Mouse (Mus musculus): ENCODE measurements at regions not wholly inside any gene's neighbourhood (a gene's known extent, or its start where the extent isn't known, plus 50 kb on each side); places are given as distances from the start of the nearest gene placed in this dataset.
A peak's percentile ranks its signal among the peaks of the same experiment; 100 is the strongest.

- no peaks in the 10 kb centered on the region for H3K36me3 ChIP-seq (ENCODE audit: control insufficient read depth, insufficient read depth, low read length)
- no peak overlapping the region for H3K4me2 ChIP-seq (ENCODE audit: low read length)
- no peak overlapping the region for H3K27ac ChIP-seq (ENCODE audit: low read depth, low read length)
- H3K27me3 ChIP-seq (replicated peaks; ENCODE audit: control insufficient read depth, insufficient read depth, low read length) = no peaks in the 10 kb centered on the region
- H3K4me1 ChIP-seq (ENCODE audit: control insufficient read depth, insufficient read depth, low read length) = no peaks in the 10 kb centered on the region
- no peak for DNase-seq (ENCODE audit: low spot score)
- no peak overlapping the region for H3K4me3 ChIP-seq (ENCODE audit: low read depth, low read length)
- no peaks in the 10 kb centered on the region for H3K9me3 ChIP-seq (replicated peaks; ENCODE audit: control insufficient read depth, low read length)
- no peak for ATAC-seq
- 91% methylated on average over 1 of the region's 1 CpGs for WGBS
- H3K9ac ChIP-seq (ENCODE audit: low read length) = no peak overlapping the region
These were observed 665.2 kb downstream of the Inhba start for GRCm38 (mm10) chr13:16676873-16677272.

GRCm38 (mm10) chr13:16678246-16679024, 666.8 kb downstream of the Inhba start:
- DNase-seq (ENCODE audit: low spot score) (no peak), ATAC-seq (no peak)
- H3K4me3 ChIP-seq (ENCODE audit: low read depth, low read length) = no peak overlapping the region
- H3K27ac ChIP-seq (ENCODE audit: low read depth, low read length) = no peak overlapping the region
- H3K27me3 ChIP-seq (replicated peaks; ENCODE audit: control insufficient read depth, insufficient read depth, low read length) = no peaks in the 10 kb centered on the region
- no peak overlapping the region for H3K4me2 ChIP-seq (ENCODE audit: low read length)
- H3K9ac ChIP-seq (ENCODE audit: low read length) = no peak overlapping the region
- H3K4me1 ChIP-seq (ENCODE audit: control insufficient read depth, insufficient read depth, low read length) = no peaks in the 10 kb centered on the region
- no peaks in the 10 kb centered on the region for H3K36me3 ChIP-seq (ENCODE audit: control insufficient read depth, insufficient read depth, low read length)
- 73% methylated on average over 1 of the region's 1 CpGs for WGBS
- no peaks in the 10 kb centered on the region for H3K9me3 ChIP-seq (replicated peaks; ENCODE audit: control insufficient read depth, low read length)

GRCm38 (mm10) chr13:16694201-16694600, 682.5 kb downstream of the Inhba start:
- 92% methylated on average over 1 of the region's 1 CpGs for WGBS
- no peak for ATAC-seq

GRCm38 (mm10) chr13:16700934-16701333, 689.3 kb downstream of the Inhba start:
- H3K27ac ChIP-seq (ENCODE audit: low read depth, low read length) = no peak overlapping the region
- whole genome bisulfite sequencing = 93% methylated on average over 2 of the region's 2 CpGs
- no peak overlapping the region for H3K4me3 ChIP-seq (ENCODE audit: low read depth, low read length)

More at GRCm38 (mm10) chr13:16694201-16694600, 682.5 kb downstream of the Inhba start:
- Histone ChIP-seq H3K27me3 (replicated peaks; ENCODE audit: control insufficient read depth, insufficient read depth, low read length) (no peaks in the 10 kb centered on the region), H3K4me2 (ENCODE audit: low read length) (no peak overlapping the region), H3K4me1 (ENCODE audit: control insufficient read depth, insufficient read depth, low read length) (no peaks in the 10 kb centered on the region), H3K9ac (ENCODE audit: low read length) (no peak overlapping the region), H3K27ac (ENCODE audit: low read depth, low read length) (no peak overlapping the region), H3K4me3 (ENCODE audit: low read depth, low read length) (no peak overlapping the region), H3K36me3 (ENCODE audit: control insufficient read depth, insufficient read depth, low read length) (no peaks in the 10 kb centered on the region), H3K9me3 (replicated peaks; ENCODE audit: control insufficient read depth, low read length) (no peaks in the 10 kb centered on the region)
- DNase-seq (ENCODE audit: low spot score) = no peak

GRCm38 (mm10) chr13:16702138-16702537, 690.5 kb downstream of the Inhba start:
- Histone ChIP-seq H3K27ac (ENCODE audit: low read depth, low read length) (no peak overlapping the region), H3K9ac (ENCODE audit: low read length) (no peak overlapping the region), H3K4me3 (ENCODE audit: low read depth, low read length) (no peak overlapping the region), H3K9me3 (replicated peaks; ENCODE audit: control insufficient read depth, low read length) (no peaks in the 10 kb centered on the region), H3K4me2 (ENCODE audit: low read length) (no peak overlapping the region), H3K36me3 (ENCODE audit: control insufficient read depth, insufficient read depth, low read length) (no peaks in the 10 kb centered on the region), H3K4me1 (ENCODE audit: control insufficient read depth, insufficient read depth, low read length) (peaks cover 7% of the 10 kb centered on the region; the same call in 1 of the 2 replicates), H3K27me3 (replicated peaks; ENCODE audit: control insufficient read depth, insufficient read depth, low read length) (no peaks in the 10 kb centered on the region)
- DNase-seq (ENCODE audit: low spot score) (no peak), ATAC-seq (no peak)
- WGBS = 73% methylated on average over 1 of the region's 1 CpGs

More at GRCm38 (mm10) chr13:16700934-16701333, 689.3 kb downstream of the Inhba start:
- Histone ChIP-seq H3K9ac (ENCODE audit: low read length) (no peak overlapping the region), H3K4me1 (ENCODE audit: control insufficient read depth, insufficient read depth, low read length) (peaks cover 5% of the 10 kb centered on the region; the same call in 1 of the 2 replicates), H3K27me3 (replicated peaks; ENCODE audit: control insufficient read depth, insufficient read depth, low read length) (no peaks in the 10 kb centered on the region), H3K36me3 (ENCODE audit: control insufficient read depth, insufficient read depth, low read length) (no peaks in the 10 kb centered on the region), H3K4me2 (ENCODE audit: low read length) (no peak overlapping the region), H3K9me3 (replicated peaks; ENCODE audit: control insufficient read depth, low read length) (no peaks in the 10 kb centered on the region)
- no peak for ATAC-seq
- no peak for DNase-seq (ENCODE audit: low spot score)

GRCm38 (mm10) chr13:16705217-16706104, 693.8 kb downstream of the Inhba start:
- H3K27me3 ChIP-seq (replicated peaks; ENCODE audit: control insufficient read depth, insufficient read depth, low read length) = no peaks in the 10 kb centered on the region
- H3K9ac ChIP-seq (ENCODE audit: low read length) = no peak overlapping the region
- no peaks in the 10 kb centered on the region for H3K9me3 ChIP-seq (replicated peaks; ENCODE audit: control insufficient read depth, low read length)
- 48% methylated on average over 10 of the region's 10 CpGs for WGBS
- no peak overlapping the region; the same call in 1 of the 2 replicates for H3K4me2 ChIP-seq (ENCODE audit: low read length)
- no peaks in the 10 kb centered on the region for H3K36me3 ChIP-seq (ENCODE audit: control insufficient read depth, insufficient read depth, low read length)
- peak overlapping the region; percentile 46; the same call in 1 of the 2 replicates for H3K27ac ChIP-seq (ENCODE audit: low read depth, low read length)
- H3K4me1 ChIP-seq (ENCODE audit: control insufficient read depth, insufficient read depth, low read length) = peaks cover 7% of the 10 kb centered on the region; the same call in 1 of the 2 replicates
- ATAC-seq = peak; percentile 90
- peak; percentile 78 for DNase-seq (ENCODE audit: low spot score)
- H3K4me3 ChIP-seq (ENCODE audit: low read depth, low read length) = no peak overlapping the region

- Histone ChIP-seq H3K9me3 (replicated peaks; ENCODE audit: control insufficient read depth, low read length) (no peaks in the 10 kb centered on the region), H3K9ac (ENCODE audit: low read length) (no peak overlapping the region), H3K4me2 (ENCODE audit: low read length) (no peak overlapping the region), H3K36me3 (ENCODE audit: control insufficient read depth, insufficient read depth, low read length) (no peaks in the 10 kb centered on the region), H3K27me3 (replicated peaks; ENCODE audit: control insufficient read depth, insufficient read depth, low read length) (no peaks in the 10 kb centered on the region), H3K27ac (ENCODE audit: low read depth, low read length) (peak overlapping the region; percentile 46; the same call in 1 of the 2 replicates), H3K4me3 (ENCODE audit: low read depth, low read length) (no peak overlapping the region), H3K4me1 (ENCODE audit: control insufficient read depth, insufficient read depth, low read length) (peaks cover 7% of the 10 kb centered on the region; the same call in 1 of the 2 replicates)
- no peak; the same call in 1 of the 2 replicates for ATAC-seq
- no peak for DNase-seq (ENCODE audit: low spot score)
- whole genome bisulfite sequencing = 16% methylated on average over 1 of the region's 1 CpGs
These were observed 694.4 kb downstream of the Inhba start for GRCm38 (mm10) chr13:16706105-16706442.

- ATAC-seq (no peak), DNase-seq (ENCODE audit: low spot score) (no peak)
- no peaks in the 10 kb centered on the region for H3K4me1 ChIP-seq (ENCODE audit: control insufficient read depth, insufficient read depth, low read length)
- H3K9ac ChIP-seq (ENCODE audit: low read length) = no peak overlapping the region
- H3K9me3 ChIP-seq (replicated peaks; ENCODE audit: control insufficient read depth, low read length) = no peaks in the 10 kb centered on the region
- H3K27ac ChIP-seq (ENCODE audit: low read depth, low read length) = no peak overlapping the region
- no peaks in the 10 kb centered on the region for H3K27me3 ChIP-seq (replicated peaks; ENCODE audit: control insufficient read depth, insufficient read depth, low read length)
- WGBS = 87% methylated on average over 5 of the region's 5 CpGs
- H3K4me2 ChIP-seq (ENCODE audit: low read length) = no peak overlapping the region
- no peak overlapping the region for H3K4me3 ChIP-seq (ENCODE audit: low read depth, low read length)
- no peaks in the 10 kb centered on the region for H3K36me3 ChIP-seq (ENCODE audit: control insufficient read depth, insufficient read depth, low read length)
These were observed 703.8 kb downstream of the Inhba start for GRCm38 (mm10) chr13:16715296-16715960.
